Mouse (Mus musculus) small intestine, adult 2 months (tissue): ENCODE measurements at regions not wholly inside any gene's neighbourhood (a gene's known extent, or its start where the extent isn't known, plus 50 kb on each side); places are given as distances from the start of the nearest gene placed in this dataset.

Source experiments
- CTCF ChIP-seq: fragments of 200-500 bp; IDR thresholded peaks from 2 replicates; pipeline ENCODE4 v1.5.1; 2012; ENCODE audit warnings: low read depth, mild to moderate bottlenecking, control low read depth, inconsistent platforms, low read length, moderate library complexity, mixed read lengths; ENCODE audit not compliant: insufficient replicate concordance, insufficient read length; ENCODE audit errors: extremely low read depth
- POLR2A ChIP-seq: fragments of 200-500 bp; IDR thresholded peaks from 2 replicates; pipeline ENCODE4 v1.6.1; 2012; ENCODE audit warnings: low read depth, mild to moderate bottlenecking, control low read depth, inconsistent platforms, low read length, moderate library complexity

GRCm38 (mm10) chr13:52125037-52125436 is 278.6 kb downstream of the Gadd45g start:
- no peak for TF ChIP-seq CTCF
- no peak for TF ChIP-seq POLR2A
